Comparison of ENCODE assay signal across 8 mouse cellular contexts in the genomic region with DNA sequence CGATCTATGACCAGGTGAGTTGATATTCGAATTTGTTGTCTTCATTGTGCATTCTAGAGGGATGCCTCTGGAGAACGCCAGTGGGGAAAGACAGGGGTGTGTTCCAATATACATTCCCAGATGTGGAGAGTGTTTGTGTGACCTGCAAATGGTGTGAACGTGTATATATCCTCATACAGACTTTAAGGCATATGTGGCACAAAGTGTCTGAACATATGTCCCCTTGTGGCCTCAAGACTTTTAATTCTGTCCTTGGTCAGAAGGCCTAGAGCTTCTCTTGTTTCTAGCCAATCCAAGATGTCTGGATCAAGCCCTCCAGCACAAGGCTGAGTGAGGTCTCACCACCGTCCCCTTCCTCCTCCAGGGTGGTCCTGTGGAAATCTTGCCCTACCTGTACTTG. TPM values are rescaled to one million over a fixed set of nuclear protein-coding genes. Genes with fewer than 3 reads are reported as not detected.
A peak's percentile ranks its signal among the peaks of the same experiment; 100 is the strongest.
DNase-seq lines count a peak whose midpoint lies in the region; ATAC-seq and TF ChIP-seq lines count a peak whose summit lies in the region.

No protein-coding gene starts in this region.

- peak overlapping the region; percentile 77 for H3K9ac ChIP-seq in hindbrain, embryonic 16.5 days (ENCODE audit: low read depth, low read length)
- H3K9ac ChIP-seq in midbrain, postnatal 0 days (replicated peaks; ENCODE audit: low read length, poor library complexity, severe bottlenecking) = peak overlapping the region; percentile 52; the same call in 1 of the 2 replicates

- H3K4me1 ChIP-seq in embryonic facial prominence, embryonic 10.5 days = peaks cover 47% of the 10 kb centered on the region
- H3K4me1 ChIP-seq in hindbrain, embryonic 16.5 days (ENCODE audit: control insufficient read depth, insufficient read depth, low read depth, low read length) = peaks cover 11% of the 10 kb centered on the region
- no peaks in the 10 kb centered on the region for H3K4me1 ChIP-seq in midbrain, postnatal 0 days (ENCODE audit: insufficient read depth, low read length)

- peak overlapping the region; percentile 56 for H3K4me3 ChIP-seq in layer of hippocampus, adult 2 months
- H3K4me3 ChIP-seq in embryonic facial prominence, embryonic 10.5 days = peak overlapping the region; percentile 59
- peak overlapping the region; percentile 65 for H3K4me3 ChIP-seq in hindbrain, embryonic 16.5 days (ENCODE audit: low read length)
- H3K4me3 ChIP-seq in midbrain, postnatal 0 days (ENCODE audit: low read depth, low read length) = peak overlapping the region; percentile 44

- WGBS in embryonic facial prominence, embryonic 10.5 days = 43% methylated on average over 5 of the region's 5 CpGs
- 50% methylated on average over 5 of the region's 5 CpGs for WGBS in hindbrain, embryonic 16.5 days
- WGBS in midbrain, postnatal 0 days = 41% methylated on average over 5 of the region's 5 CpGs

- H3K4me2 ChIP-seq in hindbrain, embryonic 16.5 days (ENCODE audit: low read length) = peak overlapping the region; percentile 84
- H3K4me2 ChIP-seq in midbrain, postnatal 0 days (ENCODE audit: low read depth, low read length, poor library complexity, severe bottlenecking) = peak overlapping the region; percentile 66

- peaks cover 59% of the 10 kb centered on the region for H3K27me3 ChIP-seq in embryonic facial prominence, embryonic 10.5 days (replicated peaks; ENCODE audit: low read depth, poor library complexity, severe bottlenecking)
- peaks cover 14% of the 10 kb centered on the region for H3K27me3 ChIP-seq in hindbrain, embryonic 16.5 days (replicated peaks; ENCODE audit: control insufficient read depth, insufficient read depth, low read length)
- H3K27me3 ChIP-seq in midbrain, postnatal 0 days (ENCODE audit: insufficient read depth, low read length) = peaks cover 13% of the 10 kb centered on the region

- H3K36me3 ChIP-seq in embryonic facial prominence, embryonic 10.5 days (replicated peaks) = no peaks in the 10 kb centered on the region
- H3K36me3 ChIP-seq in hindbrain, embryonic 16.5 days (ENCODE audit: control insufficient read depth, insufficient read depth, low read length) = no peaks in the 10 kb centered on the region
- H3K36me3 ChIP-seq in midbrain, postnatal 0 days (ENCODE audit: insufficient read depth, low read length) = no peaks in the 10 kb centered on the region

- H3K27ac ChIP-seq in layer of hippocampus, adult 2 months = 0 out of 2 replicates have a peak overlapping the region, but pooled peaks have one; percentile 75
- peak overlapping the region; percentile 69; the same call in 1 of the 2 replicates for H3K27ac ChIP-seq in embryonic facial prominence, embryonic 10.5 days (replicated peaks)
- H3K27ac ChIP-seq in hindbrain, embryonic 16.5 days (ENCODE audit: low read depth, low read length) = no peak overlapping the region
- H3K27ac ChIP-seq in midbrain, postnatal 0 days (ENCODE audit: low read depth, low read length) = no peak overlapping the region

- no peak for DNase-seq in layer of hippocampus, adult 2 months (ENCODE audit: low spot score in 2 of 2)
- DNase-seq in layer of hippocampus, adult 8-10 months (ENCODE audit: low spot score in 2 of 2) = no peak
- DNase-seq in embryonic facial prominence, embryonic 10.5 days (ENCODE audit: low spot score) = no peak
- no peak for DNase-seq in midbrain, postnatal 0 days (ENCODE audit: low spot score)
- DNase-seq in adipocyte (ENCODE audit: low spot score) = no peak
- DNase-seq in c-Kit-positive CD71-positive TER-119-positive erythroid progenitor cells, embryonic 14.5 days (ENCODE audit: low spot score) = no peak
- DNase-seq in adrenal gland, adult (ENCODE audit: inconsistent age in 2 of 2, low spot score in 1 of 2) = no peak

- no peaks in the 10 kb centered on the region for H3K9me3 ChIP-seq in embryonic facial prominence, embryonic 10.5 days
- H3K9me3 ChIP-seq in hindbrain, embryonic 16.5 days (ENCODE audit: control insufficient read depth, low read length) = no peaks in the 10 kb centered on the region
- H3K9me3 ChIP-seq in midbrain, postnatal 0 days (ENCODE audit: low read length) = no peaks in the 10 kb centered on the region

- no peak for TF ChIP-seq CTCF in layer of hippocampus, adult 2 months (conservative IDR thresholded peaks at IDR 0.05)
- TF ChIP-seq CTCF in midbrain, postnatal 0 days (IDR thresholded peaks at IDR 0.05) = no peak

- peak; percentile 4 for ATAC-seq in hindbrain, embryonic 16.5 days
- ATAC-seq in midbrain, postnatal 0 days (ENCODE audit: low FRiP score) = no peak

RNA-seq across cellular contexts. Expression of a gene that starts 0.9 kb away (rescaled TPM):
- total RNA-seq in layer of hippocampus, adult 2 months (2021) = 1 to 10 TPM; 1.6 to 2.0 TPM
- 1 to 10 TPM in 3 of 4 experiments, under 1 TPM in 1; 0.99 to 1.6 (median 1.2) TPM for total RNA-seq in layer of hippocampus, adult 8-10 months (2022)
- polyA plus RNA-seq in embryonic facial prominence, embryonic 10.5 days (2016; fragmentation: Nextera tagmentation; extraction: Ambion mirVana) = 3.3 and 3.6 TPM in 2 replicates
- 14.9 and 17.1 TPM in 2 replicates for polyA plus RNA-seq in hindbrain, embryonic 16.5 days (2015; fragmentation: Nextera tagmentation; extraction: Ambion mirVana)
- total RNA-seq in midbrain, postnatal 0 days (2014; rRNA removed) = 10.8 and 18.0 TPM in 2 replicates
- 23.0 and 23.6 TPM in 2 replicates for polyA plus RNA-seq in midbrain, postnatal 0 days (2015; fragmentation: Nextera tagmentation; extraction: Ambion mirVana)

RNA-seq across cellular contexts. Expression of a gene that starts 1.6 kb away (rescaled TPM):
- total RNA-seq in layer of hippocampus, adult 2 months (2021) = not detected
- total RNA-seq in layer of hippocampus, adult 8-10 months (2022) = not detected
- polyA plus RNA-seq in embryonic facial prominence, embryonic 10.5 days (2016; fragmentation: Nextera tagmentation; extraction: Ambion mirVana) = 0.09 and 0.15 TPM in 2 replicates
- not detected in 2 replicates for polyA plus RNA-seq in hindbrain, embryonic 16.5 days (2015; fragmentation: Nextera tagmentation; extraction: Ambion mirVana)
- total RNA-seq in midbrain, postnatal 0 days (2014; rRNA removed) = not detected in 2 replicates
- polyA plus RNA-seq in midbrain, postnatal 0 days (2015; fragmentation: Nextera tagmentation; extraction: Ambion mirVana) = not detected in 2 replicates

RNA-seq across cellular contexts. Expression of a gene that starts 26.1 kb away (rescaled TPM):
- total RNA-seq in layer of hippocampus, adult 2 months (2021) = under 1 TPM in 1 of 2 experiments, not detected in 1; 0.26 TPM
- total RNA-seq in layer of hippocampus, adult 8-10 months (2022) = under 1 TPM in 3 of 4 experiments, not detected in 1; 0.09 to 0.41 (median 0.12) TPM
- 1.9 and 2.2 TPM in 2 replicates for polyA plus RNA-seq in embryonic facial prominence, embryonic 10.5 days (2016; fragmentation: Nextera tagmentation; extraction: Ambion mirVana)
- 0.72 and 0.90 TPM in 2 replicates for polyA plus RNA-seq in hindbrain, embryonic 16.5 days (2015; fragmentation: Nextera tagmentation; extraction: Ambion mirVana)
- total RNA-seq in midbrain, postnatal 0 days (2014; rRNA removed) = 0.66 and 0.71 TPM in 2 replicates
- 0.54 and 0.68 TPM in 2 replicates for polyA plus RNA-seq in midbrain, postnatal 0 days (2015; fragmentation: Nextera tagmentation; extraction: Ambion mirVana)

Comparison
In these comparisons a context has a peak if more than half of its experiments do, and no peak if none do; other contexts are left out.
1. H3K27ac ChIP-seq: peak in layer of hippocampus, adult 2 months (single experiment) and embryonic facial prominence, embryonic 10.5 days (single experiment); none in hindbrain, embryonic 16.5 days (single experiment) and midbrain, postnatal 0 days (single experiment).
2. Peak in every context shown above with its lines, with median percentiles within 50 percentile points of each other: H3K4me3 ChIP-seq.